Mouse (Mus musculus): ENCODE measurements at regions not wholly inside any gene's neighbourhood (a gene's known extent, or its start where the extent isn't known, plus 50 kb on each side); places are given as distances from the start of the nearest gene placed in this dataset.

DNA sequence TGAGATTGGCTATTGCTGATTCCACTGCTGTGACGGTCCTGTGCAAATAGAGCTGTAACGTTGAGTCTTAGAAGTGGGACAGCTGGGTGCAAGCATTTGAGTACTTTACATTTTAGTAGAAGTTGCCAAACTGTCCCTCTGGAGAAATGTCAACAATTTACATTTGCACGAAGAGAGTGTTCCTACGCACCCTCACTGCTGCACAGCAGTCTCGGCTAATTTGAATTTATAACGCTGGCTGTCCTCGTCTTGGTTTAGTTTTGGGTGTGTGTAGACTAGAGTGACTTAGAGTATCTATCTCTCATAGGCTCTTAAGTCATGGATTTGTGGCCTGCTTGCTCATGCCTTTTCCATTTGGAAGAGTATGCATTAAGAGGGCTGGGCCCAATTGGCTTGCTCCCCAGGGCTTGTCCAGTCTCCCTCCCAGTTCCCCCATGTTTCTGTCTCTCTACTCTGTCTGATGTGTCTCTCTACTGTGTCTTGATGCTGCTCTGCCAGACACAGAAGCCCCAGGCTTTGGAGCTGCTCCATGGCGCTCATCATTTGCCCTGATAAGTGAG, 79.8 kb upstream of the Mphosph6 start:
- H3K9me3 ChIP-seq (replicated peaks), result no peaks in the 10 kb centered on the region

DNA sequence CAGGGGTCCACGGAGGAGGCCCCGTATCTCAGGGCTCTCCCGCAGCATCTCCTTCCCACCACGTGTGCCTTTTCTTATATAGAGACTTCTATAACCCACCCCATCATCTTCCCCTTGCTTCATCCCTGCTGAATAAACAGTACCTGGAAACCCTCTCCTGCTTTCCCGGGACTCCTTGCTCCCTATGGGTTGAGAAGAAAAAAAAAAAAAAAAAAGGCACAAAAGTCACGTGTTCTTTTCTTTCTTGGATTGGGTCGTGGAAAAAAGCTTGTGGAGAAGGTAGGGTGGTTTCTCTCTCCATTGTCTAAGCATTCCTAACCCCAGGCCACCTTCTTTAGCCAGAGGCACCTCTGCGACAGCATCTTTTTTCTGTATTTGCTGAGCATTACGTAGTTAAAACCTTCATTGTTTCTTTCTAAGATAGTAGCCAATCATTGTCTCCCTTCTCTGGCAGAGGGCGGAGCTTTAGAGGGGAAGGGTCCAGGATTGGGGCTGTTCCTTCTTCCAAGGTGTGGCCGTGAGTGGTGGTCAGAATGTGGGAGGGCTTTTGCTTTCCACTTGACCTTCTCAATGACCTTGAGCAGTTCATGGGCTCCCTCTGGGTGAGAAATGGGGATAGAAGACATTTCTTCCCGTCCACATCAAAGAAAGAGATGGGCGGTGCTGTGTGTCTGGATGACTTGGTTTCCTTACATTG, 78.7 kb upstream of the Mphosph6 start:
- H3K4me3 ChIP-seq (replicated peaks), result no peak overlapping the region
- WGBS, result 75% methylated on average over 13 of the region's 13 CpGs

More for the DNA sequence above, 79.8 kb upstream of the Mphosph6 start:
- ATAC-seq (ENCODE audit: low FRiP score), result no peak
- Histone ChIP-seq H3K4me1 (no peaks in the 10 kb centered on the region), H3K36me3 (no peaks in the 10 kb centered on the region), H3K9ac (replicated peaks) (no peak overlapping the region), H3K27me3 (replicated peaks) (no peaks in the 10 kb centered on the region), H3K4me2 (no peak overlapping the region), H3K4me3 (replicated peaks) (no peak overlapping the region), H3K27ac (replicated peaks) (no peak overlapping the region)
- WGBS, result 80% methylated on average over 8 of the region's 8 CpGs

DNA sequence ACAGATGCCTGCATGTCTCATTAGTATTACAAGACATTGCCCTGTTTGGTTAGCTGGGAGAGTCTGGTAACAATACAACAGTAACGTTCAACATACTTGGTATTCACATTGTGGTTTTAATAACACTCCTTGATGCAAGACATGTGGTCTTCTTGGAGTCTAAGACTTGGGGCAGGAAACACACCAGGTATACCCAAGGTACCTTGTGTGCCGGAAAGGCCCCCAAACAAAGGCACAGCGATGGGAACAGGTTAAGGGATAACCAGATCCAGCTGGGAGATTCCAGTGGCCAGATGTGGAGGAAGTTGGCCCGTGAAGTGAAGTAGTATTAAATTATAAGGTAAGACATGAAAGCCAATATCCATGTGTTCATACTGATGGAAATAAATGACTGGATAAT, 71.9 kb upstream of the Mphosph6 start:
- Histone ChIP-seq H3K9me3 (replicated peaks) (no peaks in the 10 kb centered on the region), H3K36me3 (no peaks in the 10 kb centered on the region), H3K27me3 (replicated peaks) (no peaks in the 10 kb centered on the region), H3K4me2 (no peak overlapping the region), H3K9ac (replicated peaks) (no peak overlapping the region), H3K27ac (replicated peaks) (no peak overlapping the region), H3K4me1 (no peaks in the 10 kb centered on the region), H3K4me3 (replicated peaks) (no peak overlapping the region)
- no peak for ATAC-seq (ENCODE audit: low FRiP score)
- 79% methylated on average over 4 of the region's 4 CpGs for WGBS

More for the DNA sequence above, 78.7 kb upstream of the Mphosph6 start:
- H3K36me3 ChIP-seq, result no peaks in the 10 kb centered on the region
- no peak overlapping the region for H3K9ac ChIP-seq (replicated peaks)
- no peaks in the 10 kb centered on the region for H3K4me1 ChIP-seq
- no peak overlapping the region for H3K27ac ChIP-seq (replicated peaks)
- H3K4me2 ChIP-seq, result no peak overlapping the region
- no peaks in the 10 kb centered on the region for H3K9me3 ChIP-seq (replicated peaks)
- no peak for ATAC-seq (ENCODE audit: low FRiP score)
- no peaks in the 10 kb centered on the region for H3K27me3 ChIP-seq (replicated peaks)

GRCm38 (mm10) chr8:117867138-117867537, 65.4 kb upstream of the Mphosph6 start:
- 86% methylated on average over 2 of the region's 2 CpGs for WGBS
- H3K9ac ChIP-seq (replicated peaks), result no peak overlapping the region
- H3K4me2 ChIP-seq, result no peak overlapping the region
- H3K4me3 ChIP-seq (replicated peaks), result no peak overlapping the region
- H3K36me3 ChIP-seq, result no peaks in the 10 kb centered on the region
- no peak overlapping the region for H3K27ac ChIP-seq (replicated peaks)
- H3K27me3 ChIP-seq (replicated peaks), result no peaks in the 10 kb centered on the region
- no peak for ATAC-seq (ENCODE audit: low FRiP score)
- no peaks in the 10 kb centered on the region for H3K9me3 ChIP-seq (replicated peaks)
- peaks cover 6% of the 10 kb centered on the region for H3K4me1 ChIP-seq

GRCm38 (mm10) chr8:117865014-117865413, 63.3 kb upstream of the Mphosph6 start:
- Histone ChIP-seq H3K4me1 (peaks cover 7% of the 10 kb centered on the region), H3K27ac (replicated peaks) (no peak overlapping the region), H3K9me3 (replicated peaks) (no peaks in the 10 kb centered on the region), H3K9ac (replicated peaks) (no peak overlapping the region), H3K4me2 (no peak overlapping the region), H3K27me3 (replicated peaks) (no peaks in the 10 kb centered on the region; the same call in 1 of the 2 replicates), H3K36me3 (no peaks in the 10 kb centered on the region), H3K4me3 (replicated peaks) (no peak overlapping the region)
- WGBS, result 20% methylated on average over 6 of the region's 6 CpGs
- ATAC-seq (ENCODE audit: low FRiP score), result no peak

DNA sequence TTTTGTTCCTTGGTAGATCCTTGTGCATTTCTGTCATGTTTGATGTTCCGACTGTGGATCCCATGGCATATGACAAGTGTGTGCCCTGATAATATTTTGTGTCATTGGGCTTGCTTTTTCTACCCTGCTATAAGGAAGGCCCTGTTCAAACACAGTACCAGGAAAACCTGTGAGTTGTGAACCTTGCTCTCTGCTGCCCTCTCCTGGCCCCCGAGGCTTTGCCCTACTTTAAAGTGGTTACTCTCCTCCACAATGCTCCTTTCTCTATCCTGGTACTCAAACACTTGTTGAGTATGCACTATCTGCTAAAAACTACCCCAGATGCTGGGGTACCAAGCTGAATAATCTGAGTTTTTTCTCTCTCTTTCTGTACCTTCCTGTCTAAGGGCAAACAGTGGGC, 62.1 kb upstream of the Mphosph6 start:
- Histone ChIP-seq H3K9me3 (replicated peaks) (no peaks in the 10 kb centered on the region), H3K27ac (replicated peaks) (no peak overlapping the region), H3K36me3 (no peaks in the 10 kb centered on the region), H3K4me2 (no peak overlapping the region), H3K9ac (replicated peaks) (no peak overlapping the region), H3K4me1 (peaks cover 12% of the 10 kb centered on the region), H3K27me3 (replicated peaks) (no peaks in the 10 kb centered on the region; the same call in 1 of the 2 replicates), H3K4me3 (replicated peaks) (no peak overlapping the region)
- ATAC-seq (ENCODE audit: low FRiP score), result no peak
- 47% methylated on average over 2 of the region's 2 CpGs for WGBS

- 69% methylated on average over 2 of the region's 2 CpGs for WGBS
- no peaks in the 10 kb centered on the region; the same call in 1 of the 2 replicates for H3K27me3 ChIP-seq (replicated peaks)
- no peaks in the 10 kb centered on the region for H3K9me3 ChIP-seq (replicated peaks)
Observed at GRCm38 (mm10) chr8:117862318-117862717, 60.6 kb upstream of the Mphosph6 start.

DNA sequence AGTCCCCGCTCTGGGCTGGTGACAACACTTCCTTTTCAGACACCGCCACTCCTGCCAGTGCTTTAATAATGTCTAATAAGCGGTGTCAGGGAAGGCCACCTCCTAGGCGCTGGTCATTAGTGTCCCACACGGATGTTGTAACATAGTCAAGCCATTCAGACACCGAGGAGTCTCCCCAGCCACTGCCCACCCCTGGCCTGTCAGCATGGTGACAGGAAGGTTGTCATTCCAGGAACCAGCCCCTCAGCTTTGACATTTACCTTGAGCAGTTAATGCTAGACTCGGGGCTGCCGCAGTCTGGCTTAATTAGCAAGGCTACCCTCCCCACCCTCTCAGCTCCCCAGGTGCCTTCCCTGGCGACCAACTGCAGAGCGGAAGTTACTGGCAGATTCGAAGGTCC, 58.0 kb upstream of the Mphosph6 start:
- Histone ChIP-seq H3K27ac (replicated peaks) (no peak overlapping the region), H3K4me3 (replicated peaks) (no peak overlapping the region), H3K27me3 (replicated peaks) (no peaks in the 10 kb centered on the region; the same call in 1 of the 2 replicates), H3K9me3 (replicated peaks) (no peaks in the 10 kb centered on the region), H3K9ac (replicated peaks) (no peak overlapping the region), H3K4me2 (peak overlapping the region; percentile 37), H3K36me3 (no peaks in the 10 kb centered on the region), H3K4me1 (peaks cover 6% of the 10 kb centered on the region)
- 9% methylated on average over 11 of the region's 11 CpGs for WGBS
- no peak for ATAC-seq (ENCODE audit: low FRiP score)

More at GRCm38 (mm10) chr8:117862318-117862717, 60.6 kb upstream of the Mphosph6 start:
- ATAC-seq (ENCODE audit: low FRiP score), result no peak
- H3K4me2 ChIP-seq, result no peak overlapping the region
- H3K27ac ChIP-seq (replicated peaks), result no peak overlapping the region
- H3K36me3 ChIP-seq, result no peaks in the 10 kb centered on the region
- H3K4me1 ChIP-seq, result peaks cover 12% of the 10 kb centered on the region
- H3K4me3 ChIP-seq (replicated peaks), result no peak overlapping the region
- no peak overlapping the region for H3K9ac ChIP-seq (replicated peaks)

DNA sequence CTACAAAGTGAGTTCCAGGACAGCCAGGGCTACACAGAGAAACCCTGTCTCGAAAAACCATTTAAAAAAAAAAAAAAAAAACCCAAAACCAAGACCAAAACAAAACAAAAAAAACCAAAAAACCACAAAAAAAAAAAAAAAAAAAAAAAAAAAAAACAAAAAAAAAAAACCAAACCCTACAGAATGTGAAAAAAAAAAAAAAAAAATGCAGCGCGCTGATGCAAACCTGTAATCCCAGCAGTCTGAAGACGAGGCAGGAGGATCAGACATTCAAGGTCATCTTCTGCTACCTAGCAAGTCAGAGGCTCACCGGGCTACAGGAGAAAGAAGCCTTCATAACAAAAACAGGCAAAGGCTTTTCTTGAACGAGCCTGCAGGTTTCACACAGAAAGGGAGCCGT, 57.4 kb upstream of the Mphosph6 start:
- 63% methylated on average over 7 of the region's 7 CpGs for whole genome bisulfite sequencing
- H3K4me2 ChIP-seq, result no peak overlapping the region
- no peak for ATAC-seq (ENCODE audit: low FRiP score)
- H3K4me3 ChIP-seq (replicated peaks), result no peak overlapping the region
- H3K36me3 ChIP-seq, result no peaks in the 10 kb centered on the region
- no peaks in the 10 kb centered on the region for H3K9me3 ChIP-seq (replicated peaks)
- peaks cover 6% of the 10 kb centered on the region for H3K4me1 ChIP-seq
- no peak overlapping the region for H3K9ac ChIP-seq (replicated peaks)
- no peaks in the 10 kb centered on the region; the same call in 1 of the 2 replicates for H3K27me3 ChIP-seq (replicated peaks)
- no peak overlapping the region for H3K27ac ChIP-seq (replicated peaks)

DNA sequence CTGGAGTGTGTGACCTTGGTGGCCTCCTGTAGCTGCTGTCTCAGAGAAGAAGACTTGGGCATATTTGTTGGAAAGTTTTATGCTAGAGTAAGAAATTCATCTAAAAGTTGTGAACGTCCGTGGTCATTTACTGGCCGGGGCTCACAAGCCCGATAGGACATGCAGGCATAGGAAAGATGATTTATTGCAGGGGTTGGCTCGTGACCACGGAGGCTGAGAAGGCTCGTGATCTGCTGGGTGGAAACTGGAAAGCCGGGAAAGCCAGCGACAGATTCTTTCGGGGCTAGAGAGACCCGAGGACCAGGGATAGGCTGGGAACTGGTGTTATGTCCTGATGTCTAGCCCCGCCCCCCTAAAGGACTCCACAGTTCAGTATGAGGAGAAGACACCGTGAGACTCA, 54.4 kb upstream of the Mphosph6 start:
- H3K36me3 ChIP-seq, result no peaks in the 10 kb centered on the region
- no peak for ATAC-seq (ENCODE audit: low FRiP score)
- WGBS, result 87% methylated on average over 13 of the region's 13 CpGs
- H3K4me2 ChIP-seq, result no peak overlapping the region
- H3K4me1 ChIP-seq, result peaks cover 6% of the 10 kb centered on the region
- H3K27ac ChIP-seq (replicated peaks), result no peak overlapping the region
- no peaks in the 10 kb centered on the region for H3K9me3 ChIP-seq (replicated peaks)
- H3K9ac ChIP-seq (replicated peaks), result no peak overlapping the region
- no peaks in the 10 kb centered on the region; the same call in 1 of the 2 replicates for H3K27me3 ChIP-seq (replicated peaks)
- no peak overlapping the region for H3K4me3 ChIP-seq (replicated peaks)

DNA sequence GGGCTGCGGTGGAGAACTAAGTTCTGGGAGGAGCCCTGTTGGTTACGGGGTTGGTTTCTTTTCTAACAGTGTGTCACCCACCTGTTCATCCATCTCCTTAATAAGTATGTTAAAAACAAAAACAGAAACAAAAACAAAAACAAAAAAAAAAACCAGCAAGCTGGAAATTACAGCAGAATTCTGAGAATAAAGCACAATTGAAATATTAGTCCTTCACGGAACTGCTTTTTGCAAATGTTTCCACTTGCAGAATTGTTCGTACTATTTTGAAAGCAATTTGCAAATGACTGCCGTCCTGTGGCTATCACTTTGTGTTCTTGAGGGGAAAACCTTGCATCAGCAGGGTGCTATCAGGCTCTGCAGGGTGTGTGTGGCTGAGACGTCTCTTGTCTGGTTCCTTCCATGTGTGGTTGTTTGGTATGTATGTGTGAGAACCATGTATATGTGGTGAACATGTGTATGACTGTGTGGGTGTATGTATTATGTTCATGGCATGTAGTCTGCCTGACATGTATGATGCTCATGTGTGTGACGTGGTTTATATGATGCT, 53.3 kb upstream of the Mphosph6 start:
- WGBS, result 86% methylated on average over 7 of the region's 7 CpGs
- no peak overlapping the region for H3K9ac ChIP-seq (replicated peaks)
- H3K36me3 ChIP-seq, result no peaks in the 10 kb centered on the region
- no peak for ATAC-seq (ENCODE audit: low FRiP score)
- H3K4me3 ChIP-seq (replicated peaks), result no peak overlapping the region
- H3K9me3 ChIP-seq (replicated peaks), result no peaks in the 10 kb centered on the region
- no peaks in the 10 kb centered on the region for H3K27me3 ChIP-seq (replicated peaks)
- peaks cover 5% of the 10 kb centered on the region for H3K4me1 ChIP-seq
- H3K27ac ChIP-seq (replicated peaks), result no peak overlapping the region
- no peak overlapping the region for H3K4me2 ChIP-seq

DNA sequence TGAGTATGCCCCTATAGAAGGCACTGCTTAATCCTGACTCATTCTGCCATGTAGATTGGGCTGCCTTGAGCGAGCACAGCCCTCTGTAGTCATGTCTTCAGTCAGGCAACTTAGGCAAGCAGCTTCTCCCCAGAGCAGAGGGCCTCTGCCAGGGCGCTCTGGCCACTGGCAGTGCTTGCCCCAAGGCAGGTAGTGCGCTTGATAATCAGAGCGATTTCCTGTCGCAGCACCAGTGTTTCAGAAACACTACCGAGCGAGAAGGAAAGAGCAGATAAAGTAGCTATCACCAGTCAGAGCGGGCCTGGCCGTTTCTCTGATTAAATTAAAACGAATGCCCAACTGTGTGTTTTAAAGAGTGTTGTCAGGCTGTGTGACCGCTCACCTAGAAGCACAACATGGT, 52.6 kb upstream of the Mphosph6 start:
- Histone ChIP-seq H3K36me3 (no peaks in the 10 kb centered on the region), H3K27me3 (replicated peaks) (no peaks in the 10 kb centered on the region), H3K27ac (replicated peaks) (no peak overlapping the region), H3K4me2 (no peak overlapping the region), H3K4me1 (no peaks in the 10 kb centered on the region), H3K4me3 (replicated peaks) (no peak overlapping the region), H3K9me3 (replicated peaks) (no peaks in the 10 kb centered on the region), H3K9ac (replicated peaks) (no peak overlapping the region)
- ATAC-seq (ENCODE audit: low FRiP score), result no peak
- WGBS, result 91% methylated on average over 11 of the region's 11 CpGs
